Mouse (Mus musculus): ENCODE results near the gene Hivep2. TPM values are rescaled to one million over a fixed set of nuclear protein-coding genes. Genes with fewer than 3 reads are reported as not detected.

Gene Hivep2
- polyA plus RNA-seq, 1 experiment from 2014 or later, result 7.9 TPM

- H3K9ac ChIP-seq (ENCODE audit: low read depth, low read length), result no peak overlapping the region
- H3K9me3 ChIP-seq (ENCODE audit: control insufficient read depth, low read length), result no peaks in the 10 kb centered on the region
- no peak overlapping the region for H3K4me2 ChIP-seq (replicated peaks; ENCODE audit: low read depth, low read length)
- H3K4me1 ChIP-seq (ENCODE audit: control insufficient read depth, insufficient read depth, low read length), result peaks cover 27% of the 10 kb centered on the region
- no peak overlapping the region for H3K4me3 ChIP-seq (ENCODE audit: low read length)
- WGBS, result 81% methylated on average over 4 of the region's 4 CpGs
- no peaks in the 10 kb centered on the region for H3K36me3 ChIP-seq (ENCODE audit: control insufficient read depth, insufficient read depth, low read length)
- peak overlapping the region; percentile 51; the same call in 1 of the 2 replicates for H3K27ac ChIP-seq (ENCODE audit: low read depth, low read length)
- no peak for ATAC-seq (ENCODE audit: low FRiP score, low TSS enrichment)
- no peaks in the 10 kb centered on the region for H3K27me3 ChIP-seq (ENCODE audit: control insufficient read depth, insufficient read depth, low read length)
Measured at GRCm38 (mm10) chr10:14054860-14055259, 89.0 kb downstream of the Hivep2 start.

- Histone ChIP-seq H3K4me3 (ENCODE audit: low read length) (no peak overlapping the region), H3K27ac (ENCODE audit: low read depth, low read length) (peak overlapping the region; percentile 51; the same call in 1 of the 2 replicates), H3K4me2 (replicated peaks; ENCODE audit: low read depth, low read length) (no peak overlapping the region), H3K36me3 (ENCODE audit: control insufficient read depth, insufficient read depth, low read length) (no peaks in the 10 kb centered on the region), H3K27me3 (ENCODE audit: control insufficient read depth, insufficient read depth, low read length) (no peaks in the 10 kb centered on the region), H3K4me1 (ENCODE audit: control insufficient read depth, insufficient read depth, low read length) (peaks cover 27% of the 10 kb centered on the region), H3K9ac (ENCODE audit: low read depth, low read length) (no peak overlapping the region), H3K9me3 (ENCODE audit: control insufficient read depth, low read length) (no peaks in the 10 kb centered on the region)
- 12% methylated on average over 9 of the region's 9 CpGs for WGBS
- ATAC-seq (ENCODE audit: low FRiP score, low TSS enrichment), result peak; percentile 83
Measured at GRCm38 (mm10) chr10:14055533-14055981, 89.7 kb downstream of the Hivep2 start.

- Histone ChIP-seq H3K9me3 (ENCODE audit: control insufficient read depth, low read length) (no peaks in the 10 kb centered on the region), H3K36me3 (ENCODE audit: control insufficient read depth, insufficient read depth, low read length) (no peaks in the 10 kb centered on the region), H3K4me3 (ENCODE audit: low read length) (no peak overlapping the region), H3K27me3 (ENCODE audit: control insufficient read depth, insufficient read depth, low read length) (no peaks in the 10 kb centered on the region), H3K9ac (ENCODE audit: low read depth, low read length) (no peak overlapping the region), H3K4me1 (ENCODE audit: control insufficient read depth, insufficient read depth, low read length) (peaks cover 27% of the 10 kb centered on the region), H3K4me2 (replicated peaks; ENCODE audit: low read depth, low read length) (no peak overlapping the region), H3K27ac (ENCODE audit: low read depth, low read length) (peak overlapping the region; percentile 51; the same call in 1 of the 2 replicates)
- 70% methylated on average over 4 of the region's 4 CpGs for WGBS
- no peak for ATAC-seq (ENCODE audit: low FRiP score, low TSS enrichment)
Measured at GRCm38 (mm10) chr10:14056057-14056456, 90.2 kb downstream of the Hivep2 start.

- peaks cover 27% of the 10 kb centered on the region for H3K4me1 ChIP-seq (ENCODE audit: control insufficient read depth, insufficient read depth, low read length)
- H3K27me3 ChIP-seq (ENCODE audit: control insufficient read depth, insufficient read depth, low read length), result no peaks in the 10 kb centered on the region
- H3K27ac ChIP-seq (ENCODE audit: low read depth, low read length), result peak overlapping the region; percentile 51; the same call in 1 of the 2 replicates
- H3K9me3 ChIP-seq (ENCODE audit: control insufficient read depth, low read length), result no peaks in the 10 kb centered on the region
- no peak overlapping the region for H3K4me2 ChIP-seq (replicated peaks; ENCODE audit: low read depth, low read length)
- ATAC-seq (ENCODE audit: low FRiP score, low TSS enrichment), result peak; percentile 84
- no peaks in the 10 kb centered on the region for H3K36me3 ChIP-seq (ENCODE audit: control insufficient read depth, insufficient read depth, low read length)
- WGBS, result 55% methylated on average over 8 of the region's 8 CpGs
- H3K9ac ChIP-seq (ENCODE audit: low read depth, low read length), result no peak overlapping the region
- H3K4me3 ChIP-seq (ENCODE audit: low read length), result no peak overlapping the region
Measured at GRCm38 (mm10) chr10:14056584-14057451, 90.9 kb downstream of the Hivep2 start.

- Histone ChIP-seq H3K36me3 (ENCODE audit: control insufficient read depth, insufficient read depth, low read length) (no peaks in the 10 kb centered on the region), H3K4me1 (ENCODE audit: control insufficient read depth, insufficient read depth, low read length) (peaks cover 27% of the 10 kb centered on the region), H3K27me3 (ENCODE audit: control insufficient read depth, insufficient read depth, low read length) (no peaks in the 10 kb centered on the region), H3K4me2 (replicated peaks; ENCODE audit: low read depth, low read length) (no peak overlapping the region), H3K27ac (ENCODE audit: low read depth, low read length) (no peak overlapping the region), H3K9me3 (ENCODE audit: control insufficient read depth, low read length) (no peaks in the 10 kb centered on the region), H3K9ac (ENCODE audit: low read depth, low read length) (no peak overlapping the region), H3K4me3 (ENCODE audit: low read length) (no peak overlapping the region)
- no peak for ATAC-seq (ENCODE audit: low FRiP score, low TSS enrichment)
- 88% methylated on average over 11 of the region's 11 CpGs for WGBS
Measured at GRCm38 (mm10) chr10:14057841-14058605, 92.1 kb downstream of the Hivep2 start.

GRCm38 (mm10) chr10:14058742-14059141 lies 92.9 kb downstream of the Hivep2 start:
- no peak overlapping the region for H3K4me2 ChIP-seq (replicated peaks; ENCODE audit: low read depth, low read length)
- H3K4me1 ChIP-seq (ENCODE audit: control insufficient read depth, insufficient read depth, low read length), result peaks cover 27% of the 10 kb centered on the region
- H3K36me3 ChIP-seq (ENCODE audit: control insufficient read depth, insufficient read depth, low read length), result no peaks in the 10 kb centered on the region
- ATAC-seq (ENCODE audit: low FRiP score, low TSS enrichment), result no peak
- H3K4me3 ChIP-seq (ENCODE audit: low read length), result no peak overlapping the region
- H3K9ac ChIP-seq (ENCODE audit: low read depth, low read length), result no peak overlapping the region
- H3K9me3 ChIP-seq (ENCODE audit: control insufficient read depth, low read length), result no peaks in the 10 kb centered on the region
- no peaks in the 10 kb centered on the region for H3K27me3 ChIP-seq (ENCODE audit: control insufficient read depth, insufficient read depth, low read length)
- no peak overlapping the region for H3K27ac ChIP-seq (ENCODE audit: low read depth, low read length)
- WGBS, result 79% methylated on average over 2 of the region's 2 CpGs

- no peak for ATAC-seq (ENCODE audit: low FRiP score, low TSS enrichment)
- Histone ChIP-seq H3K9ac (ENCODE audit: low read depth, low read length) (no peak overlapping the region), H3K27ac (ENCODE audit: low read depth, low read length) (no peak overlapping the region), H3K4me1 (ENCODE audit: control insufficient read depth, insufficient read depth, low read length) (peaks cover 27% of the 10 kb centered on the region), H3K9me3 (ENCODE audit: control insufficient read depth, low read length) (no peaks in the 10 kb centered on the region), H3K4me2 (replicated peaks; ENCODE audit: low read depth, low read length) (no peak overlapping the region), H3K27me3 (ENCODE audit: control insufficient read depth, insufficient read depth, low read length) (no peaks in the 10 kb centered on the region), H3K4me3 (ENCODE audit: low read length) (no peak overlapping the region), H3K36me3 (ENCODE audit: control insufficient read depth, insufficient read depth, low read length) (no peaks in the 10 kb centered on the region)
- 100% methylated on average over 2 of the region's 2 CpGs for WGBS
Measured at GRCm38 (mm10) chr10:14059581-14059980, 93.7 kb downstream of the Hivep2 start.

- Histone ChIP-seq H3K4me1 (ENCODE audit: control insufficient read depth, insufficient read depth, low read length) (peaks cover 23% of the 10 kb centered on the region), H3K27ac (ENCODE audit: low read depth, low read length) (no peak overlapping the region), H3K4me2 (replicated peaks; ENCODE audit: low read depth, low read length) (no peak overlapping the region), H3K4me3 (ENCODE audit: low read length) (no peak overlapping the region), H3K9ac (ENCODE audit: low read depth, low read length) (no peak overlapping the region), H3K9me3 (ENCODE audit: control insufficient read depth, low read length) (no peaks in the 10 kb centered on the region), H3K36me3 (ENCODE audit: control insufficient read depth, insufficient read depth, low read length) (no peaks in the 10 kb centered on the region), H3K27me3 (ENCODE audit: control insufficient read depth, insufficient read depth, low read length) (no peaks in the 10 kb centered on the region)
- WGBS, result 52% methylated on average over 2 of the region's 2 CpGs
- ATAC-seq (ENCODE audit: low FRiP score, low TSS enrichment), result no peak
Measured at GRCm38 (mm10) chr10:14060302-14060701, 94.4 kb downstream of the Hivep2 start.

- no peak overlapping the region for H3K4me3 ChIP-seq (ENCODE audit: low read length)
Measured at GRCm38 (mm10) chr10:14063226-14063625, 97.4 kb downstream of the Hivep2 start.

More at GRCm38 (mm10) chr10:14063226-14063625, 97.4 kb downstream of the Hivep2 start:
- no peaks in the 10 kb centered on the region for H3K9me3 ChIP-seq (ENCODE audit: control insufficient read depth, low read length)
- no peak overlapping the region for H3K27ac ChIP-seq (ENCODE audit: low read depth, low read length)
- no peaks in the 10 kb centered on the region for H3K4me1 ChIP-seq (ENCODE audit: control insufficient read depth, insufficient read depth, low read length)
- no peaks in the 10 kb centered on the region for H3K27me3 ChIP-seq (ENCODE audit: control insufficient read depth, insufficient read depth, low read length)
- no peak for ATAC-seq (ENCODE audit: low FRiP score, low TSS enrichment)
- no peak overlapping the region for H3K4me2 ChIP-seq (replicated peaks; ENCODE audit: low read depth, low read length)
- no peak overlapping the region for H3K9ac ChIP-seq (ENCODE audit: low read depth, low read length)
- 84% methylated on average over 4 of the region's 4 CpGs for WGBS
- H3K36me3 ChIP-seq (ENCODE audit: control insufficient read depth, insufficient read depth, low read length), result no peaks in the 10 kb centered on the region

Measured in kidney, embryonic 14.5 days (tissue).